Mouse (Mus musculus) left cerebral cortex, adult 2 months (tissue): ENCODE measurements around the gene Maml2. TPM values are rescaled to one million over a fixed set of nuclear protein-coding genes. Genes with fewer than 3 reads are reported as not detected.

Experiments used
- DNase-seq, 2 experiments: peaks; one replicate each; pipeline ENCODE4 v3.0.0; 2021 to 2022; ENCODE audit warnings: low spot score in 2 of 2, mixed read lengths in 1 of 2; ENCODE audit errors: extremely low spot score in 1 of 2
- H3K27ac ChIP-seq: fragments of 200-600 bp; 2 replicates; pipeline ENCODE4 v1.8.1; 2022
- H3K4me3 ChIP-seq: fragments of 200-600 bp; 2 replicates; pipeline ENCODE4 v1.8.1; 2022
- CTCF ChIP-seq: fragments of 200-600 bp; IDR thresholded peaks from 2 replicates; pipeline ENCODE4 v1.8.1; 2022; ENCODE audit warnings: antibody characterized with exemption, mild to moderate bottlenecking, moderate library complexity
- intact Hi-C: fragments of 180-260 bp; cut with DNase I; formaldehyde crosslinking; loops from one replicate; pipeline ENCODE4 v1.15.1; 2025
- total RNA-seq, 2 experiments: library from RNA; stranded (reverse); gene quantifications; 2 replicates each; pipeline ENCODE4 v1.2.3; 2021

The Maml2 gene
- total RNA-seq, 2 experiments from 2014 or later, result 7.1 to 7.2 TPM

DNA sequence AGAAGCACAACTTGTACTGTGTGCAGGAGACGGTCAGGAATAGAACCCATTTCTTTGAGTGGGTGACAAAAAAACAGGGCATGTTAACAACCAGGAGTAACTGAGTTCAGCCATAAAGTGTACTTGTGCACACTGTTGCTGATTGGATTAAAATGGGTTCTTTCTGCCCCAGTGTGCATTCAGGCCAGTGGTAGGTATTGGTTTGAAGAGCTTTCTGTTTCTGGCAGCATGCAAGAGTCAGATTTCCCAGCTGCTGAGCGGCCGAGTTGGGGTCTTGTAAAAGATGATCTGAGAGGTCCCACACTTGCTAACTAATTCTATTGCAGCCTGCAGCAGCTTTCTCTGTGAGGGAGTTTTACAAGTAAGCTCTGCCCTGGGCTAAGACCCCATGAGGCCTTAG is 162.3 kb downstream of the Maml2 start:
- H3K4me3 ChIP-seq, result no peak overlapping the region
- intact Hi-C loops, result no loop called here
- DNase-seq, result no peak
- no peak for TF ChIP-seq CTCF
- H3K27ac ChIP-seq, result no peak overlapping the region

DNA sequence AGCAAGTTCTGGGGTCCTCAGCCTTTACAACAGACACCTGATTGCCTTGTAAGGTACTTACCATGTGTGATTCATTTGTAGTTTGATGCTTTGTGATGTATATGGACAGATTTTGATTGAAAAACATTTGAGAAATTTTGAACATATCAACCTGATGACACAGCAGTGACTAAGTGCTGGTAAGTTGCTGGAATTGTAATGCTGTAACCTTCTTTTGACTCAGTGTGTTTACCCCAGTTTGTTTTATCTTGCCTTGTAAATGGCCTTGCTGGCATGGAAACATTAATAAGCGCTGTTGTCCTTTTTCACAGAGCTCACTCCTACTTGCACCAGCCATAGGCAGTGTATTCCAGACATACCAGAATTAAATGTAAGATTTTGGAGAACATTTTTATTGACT is 163.2 kb downstream of the Maml2 start:
- no peak for DNase-seq
- no peak overlapping the region for H3K4me3 ChIP-seq
- H3K27ac ChIP-seq, result no peak overlapping the region
- intact Hi-C loops, result no loop called here
- no peak for TF ChIP-seq CTCF

DNA sequence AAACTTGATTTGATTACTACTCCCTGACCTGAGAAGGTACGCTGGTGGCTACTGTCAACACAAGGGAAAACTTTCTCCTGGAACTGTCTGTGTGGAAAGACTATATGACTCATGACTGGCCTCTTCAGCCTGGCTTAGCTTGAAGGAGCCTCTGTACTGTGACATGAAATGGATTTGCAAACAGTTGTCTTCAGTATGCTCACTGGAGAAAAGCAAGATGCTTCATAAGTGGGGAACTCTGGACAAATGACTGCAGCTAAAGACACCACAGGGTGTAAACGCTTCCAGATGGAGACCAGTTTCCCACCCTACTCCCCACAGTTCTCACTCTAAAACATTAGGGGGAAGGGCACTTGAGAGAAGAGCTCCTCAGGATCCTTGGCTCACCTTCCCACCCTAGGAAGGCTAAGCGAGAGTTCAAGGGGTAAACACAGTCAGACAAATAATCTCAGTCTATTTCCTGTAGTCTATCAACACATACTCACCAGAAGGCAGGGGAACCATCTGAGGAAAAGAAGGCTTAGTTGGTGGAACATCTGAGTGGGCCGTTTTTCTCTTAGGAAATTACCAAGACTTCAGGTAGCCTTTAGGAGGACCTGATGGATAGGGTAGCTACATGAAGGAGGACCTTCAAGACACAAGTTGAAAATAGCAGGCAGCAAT is 167.7 kb downstream of the Maml2 start:
- Histone ChIP-seq H3K27ac (no peak overlapping the region), H3K4me3 (no peak overlapping the region)
- intact Hi-C loops, result no loop called here
- DNase-seq, result no peak
- TF ChIP-seq CTCF, result no peak

DNA sequence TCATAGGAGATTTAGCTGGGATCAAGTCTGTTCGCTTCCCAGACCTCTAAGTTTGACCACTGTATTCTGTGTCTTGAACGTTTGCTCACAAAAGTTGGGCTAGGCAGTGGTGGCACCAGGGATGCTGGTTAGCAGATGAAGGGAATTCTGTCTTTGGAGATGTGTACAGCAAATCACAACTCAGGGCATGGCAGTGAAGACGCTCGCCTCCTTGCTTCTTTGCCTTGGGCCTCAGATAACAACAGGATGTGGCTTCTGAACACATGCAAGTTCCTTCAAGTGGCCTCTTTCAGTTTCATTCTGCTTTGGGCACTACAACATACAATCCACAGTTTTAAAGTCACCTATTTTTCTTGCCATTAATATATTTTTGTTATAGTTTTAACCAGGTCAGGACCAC is 168.6 kb downstream of the Maml2 start:
- Histone ChIP-seq H3K4me3 (no peak overlapping the region), H3K27ac (peak overlapping the region; percentile 24)
- no peak for TF ChIP-seq CTCF
- DNase-seq, result no peak
- intact Hi-C loops, result no loop called here

DNA sequence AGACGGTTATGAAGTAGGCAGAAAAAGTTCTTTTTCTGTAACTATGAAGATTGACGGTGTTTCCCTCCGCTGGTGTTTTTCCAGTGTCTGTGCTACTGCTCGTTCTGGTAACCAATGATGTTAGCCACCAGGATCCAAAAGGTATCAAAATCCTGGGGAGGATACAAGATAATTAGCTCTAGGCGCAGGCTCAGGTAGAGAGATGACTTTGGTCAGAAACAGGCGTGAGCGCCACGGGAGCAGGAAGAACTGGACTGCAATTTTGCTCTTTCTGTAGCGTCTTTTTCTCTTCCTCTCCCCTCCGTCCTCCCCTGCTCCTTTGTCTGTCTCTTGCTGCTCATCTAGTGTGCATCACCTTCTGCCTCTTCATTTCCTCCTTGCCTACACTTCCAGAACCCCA is 169.1 kb downstream of the Maml2 start:
- H3K27ac ChIP-seq, result no peak overlapping the region; the same call in none of the 2 replicates
- TF ChIP-seq CTCF, result no peak
- intact Hi-C loops, result no loop called here
- DNase-seq, result no peak
- H3K4me3 ChIP-seq, result no peak overlapping the region

DNA sequence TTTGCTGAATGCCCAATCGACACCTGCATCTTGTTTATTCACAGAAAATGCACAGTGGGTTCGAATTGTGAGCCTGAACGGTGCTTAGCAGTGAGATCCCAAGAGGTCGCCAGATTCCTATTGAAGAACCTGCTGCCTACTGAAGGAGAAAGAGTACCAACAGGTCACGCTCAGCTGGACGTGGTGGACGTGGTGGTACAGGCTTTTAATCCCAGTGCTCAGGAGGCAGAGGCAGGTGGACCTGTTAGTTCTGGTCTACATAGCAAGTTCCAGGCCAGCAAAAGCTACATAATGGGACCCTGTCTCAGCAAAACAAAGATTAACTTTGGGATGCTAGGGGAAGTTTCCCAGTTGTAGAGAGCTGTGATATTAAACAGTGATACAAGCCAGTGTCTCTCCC is 170.0 kb downstream of the Maml2 start:
- DNase-seq, result no peak
- Histone ChIP-seq H3K27ac (no peak overlapping the region), H3K4me3 (no peak overlapping the region)
- no peak for TF ChIP-seq CTCF
- intact Hi-C loops, result no loop called here

DNA sequence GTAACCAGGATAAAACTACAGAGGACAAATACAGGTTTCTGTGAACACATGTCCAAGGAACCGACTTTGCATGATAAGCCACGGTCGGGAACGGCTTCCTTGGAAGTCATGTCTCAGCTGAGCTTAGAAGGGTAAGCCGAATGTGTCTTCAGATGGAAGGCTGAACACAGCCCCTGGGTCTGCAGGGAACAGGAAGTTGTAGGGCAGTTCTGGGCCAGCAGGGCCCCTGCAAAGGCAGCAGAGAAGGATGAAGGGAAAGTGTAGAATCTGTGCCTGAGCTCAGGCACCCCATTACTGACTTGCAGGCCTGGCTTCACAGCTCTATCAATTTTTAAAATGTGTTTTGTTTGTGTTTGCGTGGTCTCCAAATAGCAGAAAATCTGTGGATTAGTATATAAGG is 171.0 kb downstream of the Maml2 start:
- no peak; the same call in 1 of the 2 replicates for TF ChIP-seq CTCF
- intact Hi-C loops, result no loop called here
- Histone ChIP-seq H3K27ac (no peak overlapping the region), H3K4me3 (no peak overlapping the region)
- DNase-seq, result no peak

DNA sequence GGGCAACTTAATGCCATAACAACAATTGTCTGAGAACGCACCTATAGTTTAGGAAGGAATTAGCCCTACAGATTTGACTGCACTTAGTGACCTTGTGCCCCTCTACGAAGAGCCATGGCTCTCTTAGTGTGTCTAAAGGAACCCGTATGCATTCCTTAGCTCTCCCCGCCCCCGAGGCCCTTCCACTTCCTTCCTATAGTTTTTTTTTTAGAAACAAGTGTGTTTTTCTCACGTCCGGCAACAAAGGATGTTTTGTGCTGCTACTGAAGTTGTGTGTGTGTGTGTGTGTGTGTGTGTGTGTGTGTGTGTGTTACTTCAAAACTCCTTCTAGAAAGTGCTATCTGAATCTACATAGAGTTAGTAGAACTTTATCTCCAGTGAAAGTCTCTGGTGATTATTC is 172.3 kb downstream of the Maml2 start:
- intact Hi-C loops, result no loop called here
- no peak overlapping the region for H3K4me3 ChIP-seq
- TF ChIP-seq CTCF, result no peak
- DNase-seq, result no peak
- H3K27ac ChIP-seq, result peak overlapping the region; percentile 45; the same call in 1 of the 2 replicates

DNA sequence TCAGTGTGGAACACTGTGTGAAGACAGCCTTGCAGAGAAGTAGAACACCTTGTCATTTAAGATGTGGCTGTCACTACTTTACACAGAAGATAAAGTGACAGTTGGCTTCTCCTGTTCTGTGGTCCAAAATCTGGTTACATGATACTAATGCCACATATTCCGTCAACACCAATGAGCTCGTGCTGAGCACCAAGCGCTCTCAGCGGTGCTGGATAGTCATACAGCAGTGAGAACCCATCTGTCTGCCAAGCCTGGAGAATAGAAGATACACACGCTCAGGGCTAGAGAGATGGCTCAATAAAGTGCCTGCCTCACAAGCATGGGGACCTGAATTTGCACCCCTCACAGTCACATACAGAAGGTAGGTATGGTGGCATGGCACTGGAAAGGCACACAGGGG is 177.2 kb downstream of the Maml2 start:
- intact Hi-C loops, result no loop called here
- TF ChIP-seq CTCF, result no peak
- no peak for DNase-seq
- no peak overlapping the region for H3K27ac ChIP-seq
- no peak overlapping the region for H3K4me3 ChIP-seq

DNA sequence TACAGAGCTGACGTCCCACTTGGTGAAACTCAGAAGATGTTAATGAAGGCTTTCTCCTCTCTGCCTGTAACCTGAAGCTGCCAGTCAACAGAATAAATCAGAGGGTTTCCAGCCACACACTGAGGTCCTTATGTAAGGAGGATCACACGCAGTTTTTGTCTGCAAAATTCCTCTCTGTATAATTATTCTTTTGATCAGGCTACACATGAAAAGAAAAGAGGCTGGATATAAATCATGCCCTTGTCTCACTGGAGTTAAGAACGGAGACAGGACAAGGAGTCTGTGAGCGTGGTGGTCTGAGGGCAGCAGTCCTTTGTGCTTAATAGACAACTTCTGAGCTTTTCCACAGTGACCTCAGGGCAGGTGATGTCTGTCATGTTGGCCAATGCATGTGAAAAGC is 181.5 kb downstream of the Maml2 start:
- Histone ChIP-seq H3K27ac (no peak overlapping the region), H3K4me3 (no peak overlapping the region)
- no peak for TF ChIP-seq CTCF
- intact Hi-C loops, result no loop called here
- no peak for DNase-seq

DNA sequence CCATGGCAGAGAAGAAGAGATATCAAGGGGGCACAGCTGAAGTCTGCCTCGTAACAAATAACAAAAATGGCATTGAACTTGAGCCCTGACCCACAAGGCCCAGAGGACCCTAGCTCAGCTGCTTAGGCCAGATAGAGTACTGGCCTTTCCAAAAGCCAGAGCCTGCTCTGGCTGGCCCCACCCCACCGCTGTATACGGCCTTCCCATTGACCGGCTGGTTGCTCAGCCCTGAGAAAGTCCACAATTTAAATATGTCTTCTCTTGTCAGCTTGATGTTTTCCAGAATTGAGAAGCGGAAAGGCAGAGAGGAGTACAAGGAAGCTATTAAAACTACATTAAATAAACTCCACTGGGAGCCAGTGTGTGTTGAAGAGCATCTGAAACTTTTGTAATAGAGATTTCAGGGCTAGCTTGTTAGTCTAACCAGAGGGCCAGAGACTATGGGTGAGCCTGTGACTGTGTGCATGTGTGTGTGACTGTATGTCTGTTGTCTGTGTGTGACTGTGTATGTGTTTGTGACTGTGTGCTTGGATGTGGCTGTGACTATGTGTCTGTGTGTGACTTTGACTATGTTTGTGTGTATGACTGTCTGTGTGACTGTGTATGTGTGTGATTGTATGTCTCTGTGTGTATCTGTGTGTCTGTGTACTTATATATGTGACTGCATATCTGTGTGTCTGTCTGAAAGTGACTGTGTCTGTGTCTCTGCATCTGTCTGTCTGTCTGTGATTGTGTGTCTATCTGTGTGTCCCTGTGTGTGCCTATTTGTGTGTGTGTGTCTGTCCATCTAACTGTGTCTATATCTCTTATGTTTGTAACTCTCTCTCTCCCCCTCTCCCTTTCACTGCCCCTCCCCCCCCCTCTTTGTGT is 185.7 kb downstream of the Maml2 start:
- Histone ChIP-seq H3K4me3 (no peak overlapping the region), H3K27ac (no peak overlapping the region)
- intact Hi-C loops, result no loop called here
- no peak for DNase-seq
- TF ChIP-seq CTCF, result no peak
